Mouse (Mus musculus) lung, postnatal 0 days (tissue): ENCODE measurements around the gene Zap70. TPM values are rescaled to one million over a fixed set of nuclear protein-coding genes. Genes with fewer than 3 reads are reported as not detected.

Experiments
- ATAC-seq: fragments of 200-750 bp; cut with Nextera tagmentation; 2 replicates; pipeline ENCODE4 v1.8.0; 2017; ENCODE audit warnings: moderate library complexity
- DNase-seq: peaks from one replicate; pipeline ENCODE4 v3.0.0-alpha.2; 2016; ENCODE audit warnings: low spot score
- H3K27ac ChIP-seq: fragments of 300-500 bp; sonication (generic); 2 replicates; pipeline ENCODE4 v1.5.1; 2014; ENCODE audit warnings: antibody characterized with exemption, mild to moderate bottlenecking, low read length, mixed read lengths
- H3K27me3 ChIP-seq: fragments of 300-500 bp; sonication (generic); replicated peaks from 2 replicates; pipeline ENCODE4 v1.6.1; 2014; ENCODE audit warnings: low read length, mixed read lengths; ENCODE audit not compliant: insufficient read depth
- H3K36me3 ChIP-seq: fragments of 300-500 bp; sonication (generic); 2 replicates; pipeline ENCODE4 v1.6.1; 2014; ENCODE audit warnings: low read length, mixed read lengths; ENCODE audit not compliant: insufficient read depth
- H3K4me1 ChIP-seq: fragments of 300-500 bp; sonication (generic); 2 replicates; pipeline ENCODE4 v1.6.1; 2014; ENCODE audit warnings: antibody characterized with exemption, low read depth, low read length, mixed read lengths; ENCODE audit not compliant: insufficient read depth
- H3K4me2 ChIP-seq: fragments of 300-500 bp; sonication (generic); replicated peaks from 2 replicates; pipeline ENCODE4 v1.6.1; 2014; ENCODE audit warnings: low read depth, mild to moderate bottlenecking, low read length, moderate library complexity, mixed read lengths
- H3K4me3 ChIP-seq: fragments of 300-500 bp; sonication (generic); 2 replicates; pipeline ENCODE4 v1.5.1; 2014; ENCODE audit warnings: low read depth, low read length
- H3K9ac ChIP-seq: fragments of 300-500 bp; sonication (generic); replicated peaks from 2 replicates; pipeline ENCODE4 v1.6.1; 2014; ENCODE audit warnings: low read depth, mild to moderate bottlenecking
- H3K9me3 ChIP-seq: fragments of 300-500 bp; sonication (generic); 2 replicates; pipeline ENCODE4 v1.6.1; 2016; ENCODE audit warnings: low read length, mixed read lengths
- CTCF ChIP-seq: IDR thresholded peaks from 2 replicates; pipeline ENCODE4 v1.5.1; 2016; ENCODE audit warnings: antibody characterized with exemption, mild to moderate bottlenecking
- EP300 ChIP-seq: IDR thresholded peaks from 2 replicates; pipeline ENCODE4 v1.6.1; 2016; ENCODE audit warnings: antibody characterized with exemption, mild to moderate bottlenecking, control low read depth
- WGBS: fragments of 180-500 bp; shearing (Covaris S2); extraction: QIAGEN DNeasy Blood & Tissue Kit; methylation state at CpG from one replicate; pipeline ENCODE4 v1.1.7; 2014; 5-methylcytosine and 5-hydroxymethylcytosine counted together
- polyA plus RNA-seq: library from polyadenylated mRNA; unstranded; fragments of >200 nt; fragmentation: Nextera tagmentation; extraction: Ambion mirVana; gene quantifications from 2 replicates; pipeline ENCODE4 v1.2.1, GENCODE M21; 2015

Gene Zap70
- polyA plus RNA-seq, 1 experiment from 2014 or later = 5.2 TPM

GRCm38 (mm10) chr1:36785238-36785641 lies 23.6 kb downstream of the Zap70 start:
- H3K27me3 ChIP-seq = no peaks in the 10 kb centered on the region
- H3K4me3 ChIP-seq = peak overlapping the region; percentile 40
- H3K27ac ChIP-seq = no peak overlapping the region
- peaks cover 4% of the 10 kb centered on the region; the same call in 1 of the 2 replicates for H3K4me1 ChIP-seq
- peak overlapping the region; percentile 91 for H3K4me2 ChIP-seq
- peak; percentile 14; the same call in 1 of the 2 replicates for TF ChIP-seq CTCF
- no peak for TF ChIP-seq EP300
- ATAC-seq (peak; percentile 44), DNase-seq (peak; percentile 22)
- WGBS = 1% methylated on average over 16 of the region's 16 CpGs
- H3K36me3 ChIP-seq = no peaks in the 10 kb centered on the region
- peak overlapping the region; percentile 34; the same call in 1 of the 2 replicates for H3K9ac ChIP-seq
- H3K9me3 ChIP-seq = no peaks in the 10 kb centered on the region

GRCm38 (mm10) chr1:36786377-36786776 lies 24.8 kb downstream of the Zap70 start:
- ATAC-seq (no peak), DNase-seq (no peak)
- Histone ChIP-seq H3K36me3 (peaks cover 4% of the 10 kb centered on the region; the same call in 1 of the 2 replicates), H3K9ac (no peak overlapping the region), H3K27me3 (no peaks in the 10 kb centered on the region), H3K27ac (no peak overlapping the region), H3K4me1 (peaks cover 4% of the 10 kb centered on the region; the same call in 1 of the 2 replicates), H3K4me2 (no peak overlapping the region), H3K9me3 (no peaks in the 10 kb centered on the region), H3K4me3 (no peak overlapping the region)
- peak; percentile 39; the same call in 1 of the 2 replicates for TF ChIP-seq CTCF
- TF ChIP-seq EP300 = no peak
- WGBS = 89% methylated on average over 7 of the region's 7 CpGs

GRCm38 (mm10) chr1:36789416-36789815 lies 27.8 kb downstream of the Zap70 start:
- DNase-seq (no peak), ATAC-seq (no peak)
- no peak overlapping the region for H3K9ac ChIP-seq
- H3K4me2 ChIP-seq = no peak overlapping the region
- H3K4me1 ChIP-seq = peaks cover 4% of the 10 kb centered on the region; the same call in 1 of the 2 replicates
- H3K36me3 ChIP-seq = peaks cover 12% of the 10 kb centered on the region; the same call in 1 of the 2 replicates
- no peak for TF ChIP-seq CTCF
- TF ChIP-seq EP300 = no peak
- H3K4me3 ChIP-seq = no peak overlapping the region
- no peak overlapping the region for H3K27ac ChIP-seq
- H3K9me3 ChIP-seq = no peaks in the 10 kb centered on the region
- H3K27me3 ChIP-seq = no peaks in the 10 kb centered on the region
- WGBS = 68% methylated on average over 8 of the region's 8 CpGs

GRCm38 (mm10) chr1:36796711-36797110 lies 35.1 kb downstream of the Zap70 start:
- Histone ChIP-seq H3K4me2 (no peak overlapping the region), H3K4me1 (no peaks in the 10 kb centered on the region), H3K9me3 (no peaks in the 10 kb centered on the region), H3K36me3 (peaks cover 56% of the 10 kb centered on the region), H3K27ac (no peak overlapping the region), H3K27me3 (no peaks in the 10 kb centered on the region), H3K4me3 (no peak overlapping the region), H3K9ac (no peak overlapping the region)
- TF ChIP-seq EP300 (no peak), CTCF (no peak)
- WGBS = 83% methylated on average over 7 of the region's 7 CpGs
- DNase-seq = no peak
- ATAC-seq = peak; percentile 66

- no peaks in the 10 kb centered on the region for H3K4me1 ChIP-seq
- WGBS = 69% methylated on average over 10 of the region's 10 CpGs
- peaks cover 56% of the 10 kb centered on the region for H3K36me3 ChIP-seq
- H3K9me3 ChIP-seq = no peaks in the 10 kb centered on the region
- no peaks in the 10 kb centered on the region for H3K27me3 ChIP-seq
- H3K4me3 ChIP-seq = no peak overlapping the region
- no peak for ATAC-seq
- H3K27ac ChIP-seq = no peak overlapping the region
- no peak overlapping the region for H3K9ac ChIP-seq
- no peak for TF ChIP-seq EP300
- no peak for TF ChIP-seq CTCF
- no peak overlapping the region for H3K4me2 ChIP-seq
- no peak for DNase-seq
Measured at GRCm38 (mm10) chr1:36797481-36797880, 35.9 kb downstream of the Zap70 start.

- H3K4me3 ChIP-seq = no peak overlapping the region
- TF ChIP-seq EP300 (no peak), CTCF (no peak)
- peaks cover 59% of the 10 kb centered on the region for H3K36me3 ChIP-seq
- peak; percentile 33; the same call in 1 of the 2 replicates for ATAC-seq
- WGBS = 61% methylated on average over 3 of the region's 3 CpGs
- no peaks in the 10 kb centered on the region for H3K27me3 ChIP-seq
- no peak overlapping the region for H3K27ac ChIP-seq
- H3K4me2 ChIP-seq = no peak overlapping the region
- H3K4me1 ChIP-seq = no peaks in the 10 kb centered on the region
- H3K9me3 ChIP-seq = no peaks in the 10 kb centered on the region
- peak; percentile 28 for DNase-seq
- H3K9ac ChIP-seq = no peak overlapping the region
Measured at GRCm38 (mm10) chr1:36800379-36801011, 38.9 kb downstream of the Zap70 start.
